Mouse (Mus musculus): Measurements from ENCODE around the gene Hoxb5.

- TF ChIP-seq CTCF (IDR thresholded peaks at IDR 0.05; ENCODE audit: borderline replicate concordance, control insufficient read depth, extremely low read depth, insufficient read depth, low read length, poor library complexity) = no peak
- no peak for TF ChIP-seq POLR2A (IDR thresholded peaks at IDR 0.05; ENCODE audit: control insufficient read depth, extremely low read depth, insufficient read depth, low read length, poor library complexity)
Observed at GRCm38 (mm10) chr11:96315344-96315681, 12.2 kb downstream of the Hoxb5 start.
